Mouse (Mus musculus): ENCODE results near the gene Zdhhc6. TPM values are rescaled to one million over a fixed set of nuclear protein-coding genes. Genes with fewer than 3 reads are reported as not detected.
A peak's percentile ranks its signal among the peaks of the same experiment; 100 is the strongest.

Gene Zdhhc6
- total RNA-seq, 2 experiments from 2014 or later = 16.1 to 20.5 TPM

DNA sequence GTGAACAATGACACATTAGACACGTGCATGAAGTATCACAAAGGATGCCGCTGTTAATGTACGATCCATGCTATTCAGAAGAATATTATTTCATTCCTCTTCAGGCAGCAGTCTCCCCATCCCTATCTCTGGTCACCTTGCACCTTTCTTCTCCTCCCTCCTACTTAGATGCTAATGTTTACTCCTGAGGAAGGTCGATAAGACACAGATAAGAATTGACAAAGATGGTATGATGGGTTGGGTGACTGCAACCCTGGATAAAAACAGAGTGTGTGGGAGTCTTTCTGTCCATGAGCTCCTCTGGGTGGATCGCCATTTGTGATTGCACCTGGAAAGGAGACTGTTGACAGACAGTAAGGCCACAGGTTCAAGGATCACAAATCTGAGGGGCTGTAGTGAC is 57.3 kb downstream of the Zdhhc6 start:
- DNase-seq = no peak

DNA sequence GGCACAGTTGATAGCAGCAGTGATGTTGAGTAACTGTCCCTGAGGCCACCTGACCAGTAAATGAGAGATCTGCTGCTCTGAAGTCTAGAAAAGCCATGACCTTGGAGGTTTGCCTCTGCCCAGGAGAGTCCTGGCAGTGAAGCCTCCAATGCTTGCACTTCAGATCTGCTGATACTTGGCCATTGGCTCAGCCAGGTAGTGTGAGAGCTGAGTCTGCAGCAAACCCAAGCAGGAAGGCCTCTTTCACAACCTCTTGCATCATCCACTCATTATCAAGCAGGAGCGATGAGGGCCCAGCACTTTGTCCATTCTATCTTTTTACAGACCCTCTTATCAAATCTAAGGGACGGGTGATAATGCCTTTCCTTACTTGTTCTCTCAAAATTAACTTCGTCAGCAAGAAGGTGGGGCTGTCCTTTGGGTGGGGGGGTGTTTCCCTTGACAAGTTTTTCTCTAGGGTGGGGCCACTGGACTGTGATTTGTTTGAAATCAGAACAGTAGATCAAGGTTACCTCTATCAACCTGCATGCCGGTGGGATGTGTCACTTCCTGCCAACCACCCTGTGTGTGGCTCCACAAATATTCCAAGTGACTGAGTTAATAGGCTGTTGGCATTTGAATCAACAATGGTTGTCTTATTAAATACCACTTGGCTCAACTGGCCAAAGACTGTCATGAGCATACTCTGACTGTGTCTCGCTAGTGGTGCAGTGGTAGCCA is 58.0 kb downstream of the Zdhhc6 start:
- DNase-seq = no peak

DNA sequence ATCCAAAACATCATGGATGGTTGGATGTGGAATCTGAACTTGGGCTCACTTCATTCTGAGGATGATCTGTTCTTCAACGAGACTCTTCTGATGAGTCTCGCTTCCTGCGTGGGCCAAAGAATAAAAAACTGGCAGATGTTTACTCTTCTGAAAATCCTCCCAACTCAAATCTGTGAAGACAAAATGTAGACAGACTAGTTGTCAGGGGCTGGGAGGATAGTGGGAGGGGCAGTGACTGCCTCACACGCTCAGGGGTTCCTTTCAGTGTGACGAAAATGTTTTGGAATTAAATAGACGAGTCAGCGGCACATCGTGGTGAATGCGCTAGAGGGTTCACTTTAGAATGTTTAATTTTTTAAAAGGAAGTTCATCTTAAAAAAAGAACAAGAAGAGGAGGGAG is 59.7 kb downstream of the Zdhhc6 start:
- DNase-seq = no peak

DNA sequence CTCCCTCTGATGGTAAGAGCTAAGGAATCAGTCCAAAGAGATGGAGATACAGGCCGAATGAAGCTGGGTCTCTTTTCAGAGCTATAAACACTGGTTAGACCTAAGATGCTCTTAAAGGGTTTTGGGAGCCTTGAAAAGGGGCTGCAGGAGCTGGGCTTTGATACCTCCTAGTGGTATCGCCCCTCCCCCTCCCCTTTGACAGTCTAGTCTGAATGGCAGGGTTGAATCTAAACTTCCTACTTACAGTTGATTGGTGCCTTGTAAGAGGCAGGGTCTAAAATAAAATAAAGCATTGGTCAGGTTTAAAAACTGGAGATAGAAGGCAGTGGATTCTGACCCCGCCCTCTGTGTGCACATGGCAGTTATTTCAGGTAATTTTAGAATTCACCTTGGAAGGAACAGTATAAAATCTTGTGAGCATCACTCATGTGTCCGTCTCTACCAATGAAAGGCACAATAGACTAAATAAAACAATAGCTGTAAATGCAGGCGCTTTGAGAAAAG is 61.3 kb downstream of the Zdhhc6 start:
- no peak for DNase-seq

DNA sequence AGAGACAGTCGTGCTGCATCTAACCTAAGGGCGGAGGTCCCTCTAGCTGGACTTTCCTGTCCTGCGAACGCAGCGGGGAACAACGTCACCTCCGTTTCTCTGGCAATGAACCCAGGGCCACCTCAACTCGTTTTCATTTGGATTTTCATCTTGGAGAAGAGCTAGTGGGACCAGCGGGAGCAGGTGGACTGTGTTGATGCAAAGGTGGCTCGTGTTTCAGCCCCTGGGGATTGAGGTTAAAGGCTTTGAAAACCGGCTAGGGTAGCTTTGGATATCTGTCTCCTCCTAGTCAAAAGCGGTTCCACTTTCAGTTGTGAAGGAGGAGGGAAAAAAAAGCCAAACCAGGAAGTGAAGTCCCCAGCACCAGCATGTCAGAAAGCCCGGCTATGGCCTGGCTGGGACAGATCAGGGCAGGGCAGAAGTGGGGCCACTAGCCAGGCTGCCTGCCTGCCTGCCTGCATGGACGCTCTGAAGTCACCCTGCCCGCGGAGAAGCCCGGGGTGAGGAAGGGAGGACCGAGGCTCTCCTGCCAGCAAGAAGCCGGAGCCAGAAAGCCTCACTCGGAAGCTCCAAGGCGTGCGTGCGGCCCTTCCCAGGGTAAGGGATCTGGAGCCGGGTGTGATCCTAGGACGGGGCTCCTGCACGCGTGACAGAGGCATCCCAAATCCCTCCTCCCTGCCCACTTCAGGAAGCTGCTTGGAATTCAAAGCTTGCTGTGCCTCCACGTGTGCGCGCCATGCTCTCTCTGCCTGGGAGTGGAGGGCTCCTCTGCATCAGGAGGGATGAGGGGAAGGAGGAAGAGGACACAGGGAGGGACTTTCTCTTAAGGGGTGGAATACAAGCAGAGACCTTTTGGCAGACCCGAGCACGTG is 62.0 kb downstream of the Zdhhc6 start:
- DNase-seq = peak; percentile 47

DNA sequence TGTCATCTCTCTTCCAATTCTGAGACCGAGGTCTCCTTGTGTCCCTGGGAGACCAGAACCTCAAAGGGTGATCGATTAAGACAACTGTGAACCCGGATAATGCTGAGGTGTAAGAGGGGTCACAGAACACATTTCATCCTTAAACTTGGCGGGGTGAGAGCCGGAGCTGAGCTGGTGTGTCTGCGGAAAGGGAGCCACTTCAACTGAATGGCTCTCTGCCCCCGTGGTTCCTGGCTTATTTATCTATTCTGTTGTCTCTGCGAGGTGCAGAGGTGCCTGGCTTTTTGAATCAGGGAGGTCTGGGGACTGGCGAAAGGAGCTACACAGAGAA is 62.6 kb downstream of the Zdhhc6 start:
- no peak for DNase-seq

DNA sequence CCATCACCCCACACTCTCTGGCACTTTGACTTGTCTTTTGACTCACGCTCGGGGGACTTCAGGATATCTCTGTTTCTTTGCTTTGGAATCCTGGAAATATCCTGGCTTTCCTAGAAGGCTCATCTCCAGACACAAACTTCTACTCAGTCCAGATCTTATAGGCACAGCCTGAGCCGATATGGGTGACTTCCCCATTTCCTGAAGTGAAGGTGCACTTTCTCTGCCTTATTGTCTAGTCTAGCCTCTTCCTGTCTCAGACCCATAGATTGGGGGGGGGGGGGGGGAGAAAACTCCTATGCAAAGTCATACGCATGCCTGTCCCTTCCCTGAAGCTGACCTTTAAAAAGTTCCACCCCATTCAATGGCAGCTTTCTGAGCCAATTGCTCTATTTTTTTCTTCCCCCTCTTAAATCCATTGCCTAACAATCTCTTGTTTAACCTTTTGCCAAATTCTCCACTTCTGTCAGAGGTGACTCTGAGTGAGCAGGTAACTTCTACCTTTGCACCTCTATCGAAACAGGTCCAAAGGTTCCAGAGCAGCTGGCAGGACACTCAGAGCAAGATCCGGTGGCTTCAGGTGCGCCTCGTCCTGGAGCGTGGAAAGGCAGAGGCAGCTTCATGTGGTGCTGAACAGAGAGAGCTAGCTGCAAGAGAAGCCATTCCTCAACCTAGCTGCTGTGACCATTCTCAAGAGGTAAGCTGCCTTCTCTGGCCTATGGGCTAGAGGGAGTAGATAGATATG is 64.3 kb downstream of the Zdhhc6 start, which contains the start of gene Acsl5:
Gene Acsl5, plus strand, starts transcription at position 556 of the 742 bp plus-strand sequence.
- DNase-seq = no peak

DNA sequence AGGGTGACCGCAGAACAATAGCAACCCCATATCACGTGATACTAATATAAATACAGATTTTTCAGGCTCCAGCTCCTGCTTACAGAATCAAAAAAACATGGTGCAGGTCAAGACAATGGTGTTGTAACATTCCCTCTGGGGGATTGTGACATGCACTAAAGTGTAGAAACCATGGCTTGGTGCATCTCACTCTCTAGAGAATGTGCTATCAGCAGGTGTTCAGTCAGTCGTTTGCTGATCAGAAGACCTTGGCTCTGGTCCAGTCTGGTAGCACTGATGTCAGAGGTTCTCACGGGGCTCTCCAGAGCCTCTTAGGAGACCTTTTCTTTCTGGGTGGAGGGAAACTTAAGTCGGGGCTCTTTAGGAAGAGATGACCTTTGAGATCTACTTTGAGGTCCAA is 65.4 kb downstream of the Zdhhc6 start:
- no peak for DNase-seq

DNA sequence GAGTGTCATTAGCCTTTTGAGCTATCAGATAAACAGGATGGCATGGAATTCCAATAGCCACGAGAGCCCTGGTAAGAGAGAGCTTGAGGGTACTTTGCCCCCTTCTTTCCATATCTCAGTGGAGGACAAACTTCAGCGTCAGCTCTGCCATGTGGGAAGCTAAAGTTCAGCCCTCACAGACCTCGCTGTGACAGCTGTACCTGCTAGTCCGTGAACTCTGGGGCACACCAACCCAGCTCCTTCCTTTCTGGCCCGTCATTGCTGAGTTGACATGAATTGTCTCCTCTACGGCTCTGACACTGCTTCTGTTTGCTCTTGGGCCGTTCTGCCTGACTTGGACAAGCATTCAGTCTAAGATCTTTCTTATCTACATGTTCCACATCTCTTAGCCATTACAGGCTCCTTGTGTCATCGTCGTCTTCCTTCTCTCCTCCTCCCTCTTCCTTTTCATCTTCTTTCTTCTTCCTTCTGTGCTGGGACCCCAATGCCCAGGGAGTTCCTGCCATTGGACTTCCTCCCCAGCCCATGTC is 67.8 kb downstream of the Zdhhc6 start:
- no peak for DNase-seq

DNA sequence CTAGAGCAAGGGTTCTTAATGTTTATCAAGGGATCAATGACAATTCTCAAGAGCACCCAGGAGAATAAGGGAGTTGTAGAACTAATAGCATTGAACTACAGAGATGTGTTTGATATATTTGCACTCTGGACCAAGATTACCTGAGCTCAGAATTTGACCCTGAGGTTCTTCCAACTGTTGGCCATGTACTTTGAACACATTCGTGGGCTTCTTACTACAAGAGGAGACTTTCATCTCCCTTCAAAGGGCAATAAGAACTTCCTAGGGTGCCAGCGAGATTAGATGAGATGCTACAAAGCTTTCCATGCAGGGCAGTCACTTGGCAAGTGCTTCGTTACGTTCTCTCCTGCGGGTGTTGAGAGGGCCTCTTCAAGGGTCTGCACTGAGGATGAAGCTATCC is 68.3 kb downstream of the Zdhhc6 start:
- no peak for DNase-seq

DNA sequence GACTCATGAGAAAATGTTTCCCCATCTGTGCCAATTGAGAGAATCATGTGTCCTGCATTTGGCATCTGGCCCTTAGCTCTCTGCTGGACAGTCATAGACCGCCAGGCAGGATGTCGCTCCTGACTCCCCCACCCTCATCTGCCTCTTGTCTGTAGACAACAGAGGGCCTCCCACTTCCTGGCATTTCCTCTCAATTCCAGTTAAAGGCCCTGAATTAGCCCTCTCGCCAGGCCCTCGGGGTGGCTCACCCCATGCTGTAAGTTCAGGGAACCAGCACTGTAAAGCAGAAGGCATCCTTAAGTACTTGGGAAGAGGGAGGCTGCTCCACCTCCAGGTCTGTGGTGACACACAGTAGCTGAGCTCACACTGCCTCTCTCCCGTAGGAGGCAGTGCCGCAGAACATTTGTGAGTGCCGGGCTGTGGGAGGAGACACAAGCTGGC is 71.0 kb downstream of the Zdhhc6 start:
- DNase-seq = peak; percentile 57

DNA sequence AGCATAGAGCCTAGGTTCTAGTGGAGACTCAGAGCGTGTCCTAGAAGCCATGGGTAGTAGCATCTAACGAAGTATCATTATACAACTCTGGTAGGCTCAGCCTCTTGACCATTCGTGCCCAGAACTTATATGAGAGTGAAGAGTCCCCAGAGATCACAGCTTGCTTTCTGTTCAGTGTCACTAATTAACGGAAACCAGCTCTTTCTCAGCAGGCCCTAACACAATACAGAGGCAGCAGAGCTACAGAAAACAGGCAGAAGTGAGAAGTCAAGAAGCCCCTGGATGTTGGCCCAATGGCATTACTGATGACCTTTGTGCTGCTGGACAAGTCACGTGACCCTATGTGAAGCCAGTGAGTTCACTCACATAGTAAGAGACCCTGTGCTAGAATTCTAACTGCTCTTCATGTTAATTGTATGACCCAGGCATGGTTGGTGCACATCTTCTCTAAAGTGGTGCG is 74.6 kb downstream of the Zdhhc6 start, which contains the start of gene Gucy2g:
Gene Gucy2g, minus strand, starts transcription at position 51 of the 460 bp plus-strand sequence.
- no peak for DNase-seq

DNA sequence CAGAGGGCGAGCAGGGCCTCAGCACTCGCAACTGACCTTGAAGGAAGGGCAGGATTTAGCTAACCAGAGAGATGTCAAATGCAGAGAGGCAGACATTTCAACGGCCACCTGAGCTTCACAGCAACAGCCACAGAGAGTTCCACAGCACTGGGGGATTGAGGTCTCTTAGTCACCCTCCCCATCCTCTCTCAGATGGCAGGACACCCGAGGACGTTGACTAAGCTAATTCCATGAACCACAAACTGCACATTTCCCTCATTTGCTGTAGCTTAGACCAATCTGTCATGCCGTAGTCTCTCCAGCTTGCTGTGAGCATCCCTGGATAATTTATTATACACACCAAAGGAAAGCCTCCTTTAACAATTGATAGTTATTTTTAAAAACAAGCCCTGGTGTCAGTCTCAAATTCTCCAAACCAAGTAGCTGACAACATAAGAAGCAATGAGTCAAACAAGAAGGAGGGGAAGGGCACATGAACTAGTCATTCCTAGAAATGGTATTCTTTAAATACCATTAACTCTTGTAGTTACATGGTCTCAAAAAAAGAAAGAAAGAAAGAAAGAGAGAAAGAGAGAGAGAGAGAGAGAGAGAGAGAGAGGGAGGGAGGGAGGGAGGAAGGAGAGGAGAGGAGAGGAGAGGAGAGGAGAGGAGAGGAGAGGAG is 75.9 kb downstream of the Zdhhc6 start:
- no peak for DNase-seq

DNA sequence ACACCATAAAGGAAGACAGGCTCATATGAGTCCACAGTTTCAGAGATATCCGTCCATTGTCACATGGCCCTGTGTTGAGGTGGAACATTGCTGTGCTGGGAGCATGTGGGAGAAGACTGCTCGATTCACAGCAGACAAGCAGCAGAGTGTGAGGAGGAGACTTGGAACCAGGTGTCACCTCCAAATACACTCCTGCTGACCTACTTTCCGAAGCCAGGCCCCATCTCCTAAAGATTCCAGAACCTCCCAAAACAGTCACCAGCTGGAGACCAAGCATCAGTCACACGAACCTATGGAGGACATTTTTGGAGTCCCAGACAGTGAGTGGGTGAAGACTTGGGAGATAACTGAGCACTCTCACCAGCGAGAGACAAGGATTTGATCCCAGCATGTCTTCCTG is 79.3 kb downstream of the Zdhhc6 start:
- no peak for DNase-seq

DNA sequence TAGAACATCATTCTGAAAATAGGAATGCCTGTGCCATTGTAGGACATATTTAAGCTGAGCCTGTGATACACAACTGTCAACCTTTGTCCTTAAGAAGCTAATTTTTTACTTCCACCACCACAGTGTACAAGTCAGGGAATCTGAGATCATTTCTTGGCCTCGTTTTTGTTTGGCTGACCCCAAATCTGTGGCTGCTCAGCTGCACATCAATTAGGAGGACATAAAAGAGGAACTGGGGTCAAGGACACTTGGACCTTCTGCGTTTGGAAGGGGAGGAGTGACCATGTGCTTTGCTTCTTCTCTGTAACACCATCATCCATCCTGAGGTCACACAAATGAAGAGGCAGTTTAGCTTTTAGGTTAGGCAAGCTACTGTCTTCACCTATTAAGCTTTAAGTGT is 79.8 kb downstream of the Zdhhc6 start:
- no peak for DNase-seq

DNA sequence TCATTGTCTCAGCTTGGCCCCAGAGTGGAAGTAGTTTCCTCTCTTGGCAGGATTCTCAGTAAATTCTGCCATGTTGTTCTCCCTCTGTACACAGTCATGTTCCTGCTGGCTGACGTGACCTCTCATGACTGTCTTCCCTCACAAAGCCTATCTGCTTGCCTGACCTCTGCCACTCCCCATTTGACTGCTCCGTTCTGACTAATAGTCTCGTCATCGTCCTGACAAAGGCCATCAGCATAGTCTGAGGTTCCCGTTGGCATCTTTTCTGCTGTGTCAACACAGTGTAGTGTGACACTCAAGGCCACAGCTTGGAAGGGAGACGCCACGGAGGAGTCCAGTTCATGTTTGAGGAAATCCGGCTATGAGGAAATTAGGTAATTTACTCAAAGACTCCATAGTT is 83.7 kb downstream of the Zdhhc6 start:
- no peak for DNase-seq

DNA sequence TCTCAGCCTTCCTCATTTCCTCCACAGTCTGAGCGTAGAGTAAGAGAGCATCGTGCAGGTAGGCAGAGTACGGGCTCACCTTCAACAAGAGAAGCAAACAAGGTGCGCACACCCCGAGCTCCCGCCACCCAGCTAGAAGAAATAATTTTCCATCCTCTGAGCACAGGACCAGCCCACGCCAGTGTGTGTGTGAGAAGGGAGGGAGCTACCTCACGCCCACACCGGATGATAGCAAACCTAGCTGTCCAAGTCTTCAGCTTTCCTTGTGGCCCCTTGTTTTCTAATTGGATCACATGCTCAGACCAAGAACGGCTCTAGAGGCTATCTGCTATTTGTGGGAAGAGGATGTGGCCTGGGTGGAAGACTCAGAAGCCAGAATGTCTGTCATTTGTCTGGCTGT is 84.8 kb downstream of the Zdhhc6 start:
- DNase-seq = no peak

DNA sequence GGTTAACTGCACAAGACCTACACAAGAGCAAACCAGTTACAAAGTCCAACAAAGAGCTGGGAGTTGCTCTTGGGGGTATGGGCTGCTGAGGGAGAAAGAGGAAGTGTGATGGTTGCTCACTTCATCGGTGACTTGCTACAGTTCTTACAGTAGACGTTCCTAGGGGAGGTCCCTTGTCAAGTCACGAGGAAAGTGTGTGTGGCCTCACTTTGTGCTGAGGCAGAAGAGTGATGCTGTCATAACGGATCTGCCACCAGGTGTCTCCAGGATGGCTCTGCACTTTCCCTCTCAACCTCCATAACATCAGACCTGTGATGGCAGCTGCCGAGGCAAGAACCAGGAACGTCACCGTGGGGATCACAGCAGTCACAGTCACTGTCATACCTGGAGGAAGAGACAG is 88.7 kb downstream of the Zdhhc6 start:
- no peak for DNase-seq

DNA sequence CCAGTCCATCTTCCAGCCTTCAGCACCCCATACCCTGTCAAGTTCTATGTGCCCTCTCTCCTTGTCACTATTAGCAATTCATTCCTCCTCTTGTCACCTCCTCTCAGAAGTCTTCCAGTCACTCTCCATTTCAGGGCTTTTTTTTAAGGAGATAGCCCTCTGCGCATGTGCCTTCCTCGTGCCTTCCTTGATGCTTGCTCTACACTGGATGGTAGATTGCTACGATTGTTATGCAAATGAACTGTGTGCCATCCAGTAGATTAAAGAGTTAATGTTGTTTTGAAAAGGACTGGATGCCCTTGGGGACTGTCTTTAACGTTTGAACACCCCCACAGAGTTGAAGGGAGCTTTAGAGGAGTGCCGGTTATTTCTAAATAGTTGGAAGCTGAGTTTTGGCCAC is 89.2 kb downstream of the Zdhhc6 start:
- no peak for DNase-seq

DNA sequence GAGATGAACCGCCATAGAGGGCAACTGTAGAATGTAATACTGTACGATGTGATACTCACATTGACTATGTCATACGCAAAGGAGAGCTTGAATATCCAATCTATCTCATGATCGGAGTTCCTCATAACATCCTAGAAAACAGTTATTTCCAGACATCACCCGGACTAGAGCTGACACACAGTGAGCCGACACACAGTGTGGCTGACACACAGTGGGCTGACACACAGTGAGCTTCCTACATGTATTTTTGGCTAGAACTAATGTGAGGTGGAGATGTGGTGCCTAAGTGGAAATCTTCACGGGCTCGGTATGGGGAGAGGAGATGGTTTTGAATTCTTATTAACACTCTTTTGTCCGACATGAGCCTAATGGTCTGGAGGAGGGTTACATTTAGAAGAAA is 93.6 kb downstream of the Zdhhc6 start:
- no peak for DNase-seq
